ENCODE assay signal across 9 mouse cellular contexts in genomic region chr10:78067226-78067625, GRCm38 (mm10). TPM values are rescaled to one million over a fixed set of nuclear protein-coding genes. Genes with fewer than 3 reads are reported as not detected.
DNase-seq lines count a peak whose midpoint lies in the region; ATAC-seq and TF ChIP-seq lines count a peak whose summit lies in the region.
"Had no signal": no experiment of that assay in that cellular context is flagged by ENCODE, and none has a peak within 500 bp of the region (broad histone marks: within the 10 kb centered on the region; RNA-seq: fewer than 3 reads in every experiment).

No protein-coding gene starts in this region.

- no peak overlapping the region for H3K27ac ChIP-seq in midbrain, postnatal 0 days (ENCODE audit: low read depth, low read length)
- H3K27ac ChIP-seq in midbrain, embryonic 13.5 days: no peak overlapping the region
- H3K27ac ChIP-seq: limb, embryonic 12.5 days had no signal

- peaks cover 3% of the 10 kb centered on the region; the same call in 1 of the 2 replicates for H3K4me1 ChIP-seq in midbrain, postnatal 0 days (ENCODE audit: insufficient read depth, low read length)
- peaks cover 15% of the 10 kb centered on the region for H3K4me1 ChIP-seq in midbrain, embryonic 13.5 days (replicated peaks)

- H3K27me3 ChIP-seq in midbrain, postnatal 0 days (ENCODE audit: insufficient read depth, low read length): peaks cover 13% of the 10 kb centered on the region; the same call in 1 of the 2 replicates
- H3K27me3 ChIP-seq in midbrain, embryonic 13.5 days: peaks cover 42% of the 10 kb centered on the region

- 0 out of 2 replicates have a peak, but pooled peaks have one; percentile 18 for ATAC-seq in midbrain, postnatal 0 days (ENCODE audit: low FRiP score)
- no peak for ATAC-seq in midbrain, embryonic 13.5 days

- DNase-seq in midbrain, postnatal 0 days (ENCODE audit: low spot score): no peak
- DNase-seq in ZHBTc4 (ENCODE audit: low read depth, low spot score): peak; percentile 77
- peak; percentile 50 to 51 for DNase-seq in kidney, adult 8-10 months
- DNase-seq in retina, embryonic 14.5 days (ENCODE audit: low spot score): peak; percentile 37
- DNase-seq in layer of hippocampus, postnatal 10 days (ENCODE audit: low spot score in 2 of 2): no peak
- no peak for DNase-seq in urinary bladder, postnatal 25 days (ENCODE audit: low spot score)

- H3K4me2 ChIP-seq in midbrain, postnatal 0 days (ENCODE audit: low read depth, low read length, poor library complexity, severe bottlenecking): no peak overlapping the region
- H3K4me2 ChIP-seq in midbrain, embryonic 13.5 days (replicated peaks): no peak overlapping the region
- H3K4me2 ChIP-seq: limb, embryonic 12.5 days had no signal

- 58% methylated on average over 4 of the region's 4 CpGs for WGBS in midbrain, postnatal 0 days
- WGBS in midbrain, embryonic 13.5 days: 45% methylated on average over 4 of the region's 4 CpGs

- H3K9ac ChIP-seq in midbrain, postnatal 0 days (replicated peaks; ENCODE audit: low read length, poor library complexity, severe bottlenecking): no peak overlapping the region
- no peak overlapping the region for H3K9ac ChIP-seq in midbrain, embryonic 13.5 days (replicated peaks)
- H3K9ac ChIP-seq: limb, embryonic 12.5 days had no signal

- H3K4me3 ChIP-seq in midbrain, postnatal 0 days (ENCODE audit: low read depth, low read length): no peak overlapping the region
- H3K4me3 ChIP-seq in midbrain, embryonic 13.5 days (replicated peaks): no peak overlapping the region
- H3K4me3 ChIP-seq: limb, embryonic 12.5 days had no signal

- TF ChIP-seq CTCF in midbrain, postnatal 0 days (IDR thresholded peaks at IDR 0.05): no peak

- no peaks in the 10 kb centered on the region for H3K36me3 ChIP-seq in midbrain, postnatal 0 days (ENCODE audit: insufficient read depth, low read length)
- H3K36me3 ChIP-seq in midbrain, embryonic 13.5 days: no peaks in the 10 kb centered on the region
- H3K36me3 ChIP-seq: limb, embryonic 12.5 days had no signal

- H3K9me3 ChIP-seq in midbrain, postnatal 0 days (ENCODE audit: low read length): no peaks in the 10 kb centered on the region
- no peaks in the 10 kb centered on the region for H3K9me3 ChIP-seq in midbrain, embryonic 13.5 days
- H3K9me3 ChIP-seq: limb, embryonic 12.5 days had no signal

RNA-seq across cellular contexts. Expression of gene Icosl, which starts 1.9 kb away (rescaled TPM):
- total RNA-seq in midbrain, postnatal 0 days (2014; rRNA removed): 1.7 and 1.8 TPM in 2 replicates
- polyA plus RNA-seq in midbrain, postnatal 0 days (2015; fragmentation: Nextera tagmentation; extraction: Ambion mirVana): 0.76 and 0.85 TPM in 2 replicates
- polyA plus RNA-seq in midbrain, embryonic 13.5 days (2015; fragmentation: Nextera tagmentation; extraction: Ambion mirVana): 0.52 and 0.82 TPM in 2 replicates
- total RNA-seq in layer of hippocampus, postnatal 10 days (2021): 1 to 10 TPM; 2.6 to 3.5 TPM

RNA-seq across cellular contexts. Expression of gene Aire, which starts 23.8 kb away (rescaled TPM):
- total RNA-seq in midbrain, postnatal 0 days (2014; rRNA removed): 0.16 and 0.33 TPM in 2 replicates
- polyA plus RNA-seq in midbrain, postnatal 0 days (2015; fragmentation: Nextera tagmentation; extraction: Ambion mirVana): 0.20 and 0.31 TPM in 2 replicates
- polyA plus RNA-seq in midbrain, embryonic 13.5 days (2015; fragmentation: Nextera tagmentation; extraction: Ambion mirVana): 0.10 and 0.24 TPM in 2 replicates
- under 1 TPM; 0.36 to 0.50 TPM for total RNA-seq in layer of hippocampus, postnatal 10 days (2021)
- total RNA-seq: heart, adult 18-20 months had no signal

RNA-seq across cellular contexts. Expression of gene Dnmt3l, which starts 25.5 kb away (rescaled TPM):
- not detected in 2 replicates for total RNA-seq in midbrain, postnatal 0 days (2014; rRNA removed)
- polyA plus RNA-seq in midbrain, postnatal 0 days (2015; fragmentation: Nextera tagmentation; extraction: Ambion mirVana): not detected in 2 replicates
- not detected in 2 replicates for polyA plus RNA-seq in midbrain, embryonic 13.5 days (2015; fragmentation: Nextera tagmentation; extraction: Ambion mirVana)
- not detected for total RNA-seq in layer of hippocampus, postnatal 10 days (2021)
- total RNA-seq: heart, adult 18-20 months had no signal
- polyA plus RNA-seq: limb, embryonic 12.5 days had no signal

RNA-seq across cellular contexts. Expression of gene Pfkl, which starts 57.3 kb away (rescaled TPM):
- total RNA-seq in midbrain, postnatal 0 days (2014; rRNA removed): 165 and 166 TPM in 2 replicates
- 98.5 and 104 TPM in 2 replicates for polyA plus RNA-seq in midbrain, postnatal 0 days (2015; fragmentation: Nextera tagmentation; extraction: Ambion mirVana)
- polyA plus RNA-seq in midbrain, embryonic 13.5 days (2015; fragmentation: Nextera tagmentation; extraction: Ambion mirVana): 96.9 and 106 TPM in 2 replicates
- 100 to 1,000 TPM; 112 to 116 TPM for total RNA-seq in layer of hippocampus, postnatal 10 days (2021)

Comparison
In these comparisons a context has a peak if more than half of its experiments do, and no peak if none do; other contexts are left out.
1. DNase-seq: peak in ZHBTc4 (single experiment), kidney, adult 8-10 months (2 of 2) and retina, embryonic 14.5 days (single experiment); none in midbrain, postnatal 0 days (single experiment), layer of hippocampus, postnatal 10 days (0 of 2) and urinary bladder, postnatal 25 days (single experiment).